Mouse (Mus musculus) layer of hippocampus, postnatal 25 days (tissue): Measurements from ENCODE around the gene Gmpr. TPM values are rescaled to one million over a fixed set of nuclear protein-coding genes. Genes with fewer than 3 reads are reported as not detected.
"Not testable (repeated sequence)": the region's sequence is repeated elsewhere in the genome, so short reads cannot be mapped to it uniquely, and the experiment has no call there.

Experiments used
- DNase-seq, 2 experiments: peaks; one replicate each; pipeline ENCODE4 v3.0.0; 2022; ENCODE audit warnings: mixed read lengths in 2 of 2, low spot score in 1 of 2; ENCODE audit errors: extremely low spot score in 1 of 2
- total RNA-seq, 2 experiments: library from RNA; stranded (reverse); gene quantifications; 2 replicates each; pipeline ENCODE4 v1.2.3; 2021

Gene Gmpr
- total RNA-seq, result 10 to 100 TPM; 68.7 to 71.2 TPM

GRCm38 (mm10) chr13:45507274-45508229 is at the start of gene Gmpr:
Gmpr (plus strand) TSS chr13:45507444.
- DNase-seq, result peak; percentile 64 to 70

GRCm38 (mm10) chr13:45457459-45457858 is 49.8 kb upstream of the Gmpr start:
- DNase-seq, result no peak

GRCm38 (mm10) chr13:45460177-45460576 is 47.1 kb upstream of the Gmpr start:
- no peak for DNase-seq

- no peak for DNase-seq
Measured at GRCm38 (mm10) chr13:45461370-45461958, 45.8 kb upstream of the Gmpr start.

GRCm38 (mm10) chr13:45465616-45466015 is 41.6 kb upstream of the Gmpr start:
- no peak for DNase-seq

- no peak for DNase-seq
Measured at GRCm38 (mm10) chr13:45466031-45466519, 41.2 kb upstream of the Gmpr start.

- DNase-seq, result no peak
Measured at GRCm38 (mm10) chr13:45468751-45469150, 38.5 kb upstream of the Gmpr start.

GRCm38 (mm10) chr13:45469481-45470301 is 37.6 kb upstream of the Gmpr start:
- no peak for DNase-seq

- no peak for DNase-seq
Measured at GRCm38 (mm10) chr13:45473311-45473710, 33.9 kb upstream of the Gmpr start.

- DNase-seq, result no peak
Measured at GRCm38 (mm10) chr13:45475297-45475696, 31.9 kb upstream of the Gmpr start.

GRCm38 (mm10) chr13:45477183-45477582 is 30.1 kb upstream of the Gmpr start:
- DNase-seq, result peak; percentile 64 to 80

- no peak for DNase-seq
Measured at GRCm38 (mm10) chr13:45479951-45480350, 27.3 kb upstream of the Gmpr start.

GRCm38 (mm10) chr13:45483215-45483614 is 24.0 kb upstream of the Gmpr start:
- no peak for DNase-seq

- not testable (repeated sequence) for DNase-seq
Measured at GRCm38 (mm10) chr13:45483949-45484348, 23.3 kb upstream of the Gmpr start.

GRCm38 (mm10) chr13:45485602-45486001 is 21.6 kb upstream of the Gmpr start:
- no peak for DNase-seq

GRCm38 (mm10) chr13:45486598-45486997 is 20.6 kb upstream of the Gmpr start:
- DNase-seq, result no peak

GRCm38 (mm10) chr13:45491991-45492732 is 15.1 kb upstream of the Gmpr start:
- no peak for DNase-seq

GRCm38 (mm10) chr13:45493846-45494245 is 13.4 kb upstream of the Gmpr start:
- no peak for DNase-seq

GRCm38 (mm10) chr13:45498623-45499022 is 8.6 kb upstream of the Gmpr start:
- no peak for DNase-seq

- DNase-seq, result no peak
Measured at GRCm38 (mm10) chr13:45499391-45499790, 7.9 kb upstream of the Gmpr start.
